Comparison of ENCODE assay signal across 11 mouse cellular contexts in the genomic region with DNA sequence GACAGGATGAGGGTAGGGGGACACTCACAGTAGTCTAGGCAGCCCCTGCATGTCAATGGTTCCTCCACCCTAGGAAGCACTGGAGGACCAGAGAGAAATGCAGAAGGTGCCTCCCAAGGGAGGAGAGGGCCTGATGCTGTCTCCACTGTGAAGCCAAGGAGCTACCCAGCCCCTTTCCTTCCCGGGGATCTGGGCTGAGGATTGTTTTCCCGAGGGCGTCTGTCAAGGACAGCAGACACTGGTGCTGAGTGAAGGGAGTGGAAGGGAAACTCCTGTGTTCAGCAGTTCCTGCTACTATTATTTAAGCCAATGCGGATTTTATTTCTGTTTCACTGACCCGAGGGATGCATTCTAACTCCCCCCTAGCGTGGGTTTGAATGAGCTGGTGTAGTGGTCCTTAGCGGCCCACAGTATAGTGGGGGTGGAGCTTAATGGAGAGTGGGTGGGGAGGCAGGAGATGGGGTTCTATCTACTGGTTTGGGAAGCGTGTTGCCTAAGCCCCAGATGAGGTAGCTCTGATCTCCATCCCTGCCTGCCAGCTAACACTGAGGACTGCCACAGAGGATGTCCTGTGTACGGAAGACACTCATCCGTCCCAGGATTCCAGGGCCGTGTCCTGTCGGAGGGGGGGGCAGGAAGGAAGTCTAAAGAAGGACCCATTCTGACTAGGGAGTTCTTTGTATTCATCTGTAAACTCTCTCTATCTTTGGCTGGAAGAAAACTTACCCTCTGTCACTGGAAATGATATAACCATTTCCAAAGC. TPM values are rescaled to one million over a fixed set of nuclear protein-coding genes. Genes with fewer than 3 reads are reported as not detected.
DNase-seq lines count a peak whose midpoint lies in the region; ATAC-seq and TF ChIP-seq lines count a peak whose summit lies in the region.
"Had no signal": no experiment of that assay in that cellular context is flagged by ENCODE, and none has a peak within 500 bp of the region (broad histone marks: within the 10 kb centered on the region; RNA-seq: fewer than 3 reads in every experiment).

No protein-coding gene starts in this region.

- WGBS in thymus, adult 2 months = 93% methylated on average over 12 of the region's 12 CpGs
- 41% methylated on average over 12 of the region's 12 CpGs for WGBS in kidney, adult 2 months
- WGBS in lung, adult 2 months = 45% methylated on average over 12 of the region's 12 CpGs
- 51% methylated on average over 12 of the region's 12 CpGs for WGBS in cerebellum, adult 2 months

- TF ChIP-seq POLR2A in thymus, adult 2 months (IDR thresholded peaks at IDR 0.05; ENCODE audit: control insufficient read depth, extremely low read depth, insufficient read depth, low read length, poor library complexity) = no peak
- no peak for TF ChIP-seq POLR2A in kidney, adult 2 months (IDR thresholded peaks at IDR 0.05; ENCODE audit: low read depth, low read length)
- peak; percentile 52; the same call in 1 of the 2 replicates for TF ChIP-seq POLR2A in lung, adult 2 months (IDR thresholded peaks at IDR 0.05; ENCODE audit: borderline replicate concordance, extremely low read depth, low read depth, low read length)
- no peak for TF ChIP-seq POLR2A in cerebellum, adult 2 months (IDR thresholded peaks at IDR 0.05; ENCODE audit: borderline replicate concordance, insufficient read depth, low read length)

- H3K27me3 ChIP-seq in thymus, adult 2 months (ENCODE audit: control insufficient read depth, insufficient read depth, low read length) = no peaks in the 10 kb centered on the region
- H3K27me3 ChIP-seq in kidney, adult 2 months (replicated peaks; ENCODE audit: control insufficient read depth, insufficient read depth, low read length) = no peaks in the 10 kb centered on the region
- H3K27me3 ChIP-seq in cerebellum, adult 2 months (ENCODE audit: control insufficient read depth, insufficient read depth, low read length) = no peaks in the 10 kb centered on the region

- no peak for DNase-seq in thymus, adult 2 months
- DNase-seq in thymus, postnatal 4 days = no peak
- peak; percentile 78 for DNase-seq in kidney, adult 2 months
- DNase-seq in lung, adult 2 months = no peak
- DNase-seq in ovary, postnatal 10 days (ENCODE audit: low spot score) = no peak
- no peak for DNase-seq in thymus, postnatal 10 days (ENCODE audit: low spot score in 2 of 2)
- DNase-seq in cerebellum, adult 2 months = no peak
- DNase-seq: embryo, embryonic 11 days had no signal

- H3K4me1 ChIP-seq in thymus, adult 2 months (replicated peaks; ENCODE audit: control insufficient read depth, insufficient read depth, low read length) = peaks cover 66% of the 10 kb centered on the region
- H3K4me1 ChIP-seq in kidney, adult 2 months (ENCODE audit: control insufficient read depth, insufficient read depth, low read length) = peaks cover 17% of the 10 kb centered on the region
- peaks cover 29% of the 10 kb centered on the region for H3K4me1 ChIP-seq in lung, adult 2 months (ENCODE audit: control insufficient read depth, insufficient read depth, low read length)
- peaks cover 25% of the 10 kb centered on the region for H3K4me1 ChIP-seq in cerebellum, adult 2 months (ENCODE audit: control insufficient read depth, insufficient read depth, low read length)

- no peak overlapping the region for H3K4me3 ChIP-seq in thymus, adult 2 months (ENCODE audit: control insufficient read depth, insufficient read depth, low read length)
- no peak overlapping the region for H3K4me3 ChIP-seq in kidney, adult 2 months (ENCODE audit: insufficient read depth, low read depth, low read length)
- no peak overlapping the region for H3K4me3 ChIP-seq in lung, adult 2 months (replicated peaks; ENCODE audit: extremely low read depth, low read depth, low read length)
- no peak overlapping the region for H3K4me3 ChIP-seq in cerebellum, adult 2 months (replicated peaks; ENCODE audit: insufficient read depth, low read depth, low read length)

- no peak for TF ChIP-seq CTCF in thymus, adult 2 months (IDR thresholded peaks at IDR 0.05; ENCODE audit: borderline replicate concordance, control insufficient read depth, extremely low read depth, insufficient read depth, low read length, poor library complexity)
- no peak for TF ChIP-seq CTCF in kidney, adult 2 months (conservative IDR thresholded peaks at IDR 0.05; ENCODE audit: insufficient read depth, insufficient read length, low read depth, low read length)
- no peak for TF ChIP-seq CTCF in lung, adult 2 months (IDR thresholded peaks at IDR 0.05; ENCODE audit: insufficient read depth, low read length)
- no peak for TF ChIP-seq CTCF in cerebellum, adult 2 months (IDR thresholded peaks at IDR 0.05; ENCODE audit: borderline replicate concordance, insufficient read depth, low read depth, low read length)

- ATAC-seq in megakaryocyte progenitor cell, adult 5-6 weeks (replicated peaks; ENCODE audit: poor library complexity) = no peak

- H3K27ac ChIP-seq in thymus, adult 2 months (ENCODE audit: control insufficient read depth, insufficient read depth, low read length) = peak overlapping the region; percentile 81; the same call in 1 of the 2 replicates
- H3K27ac ChIP-seq in kidney, adult 2 months (ENCODE audit: insufficient read depth, low read depth, low read length) = peak overlapping the region; percentile 52
- no peak overlapping the region for H3K27ac ChIP-seq in cerebellum, adult 2 months (ENCODE audit: insufficient read depth, low read length)

- H3K36me3 ChIP-seq in thymus, adult 2 months (ENCODE audit: control insufficient read depth, insufficient read depth, low read length) = no peaks in the 10 kb centered on the region
- H3K36me3 ChIP-seq in kidney, adult 2 months (ENCODE audit: control insufficient read depth, insufficient read depth, low read length) = no peaks in the 10 kb centered on the region

RNA-seq across cellular contexts. Expression of a gene that starts 21.8 kb away (rescaled TPM):
- 103 and 107 TPM in 2 replicates for polyA plus RNA-seq in thymus, adult 2 months (2012; rRNA removed)
- polyA plus RNA-seq in kidney, adult 2 months (2012; rRNA removed) = 7.6 and 8.2 TPM in 2 replicates
- 53.2 and 57.4 TPM in 2 replicates for polyA plus RNA-seq in lung, adult 2 months (2012; rRNA removed)
- 6.2 and 8.3 TPM in 2 replicates for total RNA-seq in megakaryocyte progenitor cell, adult 5-6 weeks (2015)
- total RNA-seq in megakaryocyte progenitor cell, adult 5-6 weeks (2017) = 10.6 and 11.3 TPM in 2 replicates
- 41.4 and 42.8 TPM in 2 replicates for polyA plus RNA-seq in cerebellum, adult 2 months (2012; rRNA removed)

RNA-seq across cellular contexts. Expression of a gene that starts 50.2 kb away (rescaled TPM):
- polyA plus RNA-seq in thymus, adult 2 months (2012; rRNA removed) = 10.1 and 10.4 TPM in 2 replicates
- polyA plus RNA-seq in kidney, adult 2 months (2012; rRNA removed) = not detected in 2 replicates
- polyA plus RNA-seq in lung, adult 2 months (2012; rRNA removed) = 20.4 TPM in 1 of 2 replicates, not detected in the other
- not detected in 2 replicates for total RNA-seq in megakaryocyte progenitor cell, adult 5-6 weeks (2015)
- not detected in 2 replicates for total RNA-seq in megakaryocyte progenitor cell, adult 5-6 weeks (2017)
- 0.77 and 1.2 TPM in 2 replicates for polyA plus RNA-seq in cerebellum, adult 2 months (2012; rRNA removed)
- total RNA-seq: MEL; neutrophil, adult 5-6 weeks had no signal
